Mouse (Mus musculus): Measurements from ENCODE around the gene Arid1a.

DNA sequence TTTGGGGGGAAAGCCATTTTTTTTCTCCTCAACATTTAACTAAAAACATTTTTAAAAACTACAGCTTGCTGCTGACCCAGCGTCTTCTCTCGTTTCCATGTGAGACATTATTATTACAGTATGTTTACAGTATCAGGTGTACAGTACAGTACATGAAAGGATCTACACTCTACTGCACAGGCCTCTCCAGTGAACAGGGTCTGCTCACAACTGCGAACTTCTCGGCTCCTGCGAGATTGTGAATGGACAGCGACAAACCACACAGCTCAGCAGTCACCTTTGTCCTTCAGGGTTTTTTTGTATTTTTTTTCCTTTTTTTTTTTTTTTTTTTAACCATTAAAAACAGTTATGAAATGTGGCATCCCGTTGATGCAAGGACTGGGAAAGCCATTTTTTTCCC lies 76.9 kb downstream of the Arid1a start:
- TF ChIP-seq CTCF (IDR thresholded peaks at IDR 0.05; ENCODE audit: extremely low read depth, insufficient read depth, low read length) (no peak), POLR2A (IDR thresholded peaks at IDR 0.05; ENCODE audit: extremely low read depth, insufficient read depth, low read length) (no peak)

Measured in cortical plate, adult 2 months (tissue).